Mouse (Mus musculus): ENCODE data around the gene Nucb2. TPM values are rescaled to one million over a fixed set of nuclear protein-coding genes. Genes with fewer than 3 reads are reported as not detected.

Nucb2 gene
- total RNA-seq, 4 experiments from 2014 or later: 1.3 to 5.3 (median 2.6) TPM

DNA sequence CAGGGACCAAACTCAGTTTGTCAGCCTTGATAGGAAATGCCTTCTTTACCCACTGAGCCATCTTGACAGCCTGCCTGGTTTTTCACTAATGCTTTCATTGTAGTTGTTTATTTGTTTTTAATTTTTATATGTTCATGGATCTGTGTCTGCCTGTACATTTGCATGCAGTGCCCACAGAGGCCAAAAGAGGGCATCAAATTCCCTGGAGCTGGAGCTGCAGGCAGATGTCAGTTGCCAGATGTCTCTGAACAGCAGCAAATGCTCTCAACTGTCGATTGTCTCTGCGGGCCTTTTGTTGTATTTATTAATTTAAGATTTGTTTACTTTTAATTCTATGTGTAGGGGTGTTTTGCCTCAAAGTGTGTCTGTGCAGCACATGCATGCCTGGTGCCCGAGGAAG, 15.6 kb downstream of the Nucb2 start:
- no peak for DNase-seq (ENCODE audit: low spot score in 2 of 2)

DNA sequence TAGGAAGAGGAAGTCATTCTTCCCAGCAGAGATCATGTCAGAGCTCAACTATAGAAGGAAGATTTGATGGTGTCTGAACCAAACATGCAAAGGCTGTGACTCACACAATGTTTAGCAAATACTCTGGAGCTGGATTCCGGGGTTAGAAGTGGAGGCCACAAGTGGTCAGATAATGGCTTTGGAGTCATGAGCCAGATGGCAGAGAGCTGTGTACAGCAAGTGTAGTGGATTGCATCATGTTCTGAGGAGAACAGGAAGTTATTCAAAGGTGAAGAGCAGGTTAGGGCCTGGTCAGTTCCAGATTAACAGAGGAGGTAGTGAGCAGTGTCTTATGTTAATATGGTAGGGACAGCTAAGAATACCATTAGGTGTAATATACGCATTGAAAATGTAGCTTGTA, 20.4 kb downstream of the Nucb2 start:
- DNase-seq (ENCODE audit: low spot score in 2 of 2): no peak

DNA sequence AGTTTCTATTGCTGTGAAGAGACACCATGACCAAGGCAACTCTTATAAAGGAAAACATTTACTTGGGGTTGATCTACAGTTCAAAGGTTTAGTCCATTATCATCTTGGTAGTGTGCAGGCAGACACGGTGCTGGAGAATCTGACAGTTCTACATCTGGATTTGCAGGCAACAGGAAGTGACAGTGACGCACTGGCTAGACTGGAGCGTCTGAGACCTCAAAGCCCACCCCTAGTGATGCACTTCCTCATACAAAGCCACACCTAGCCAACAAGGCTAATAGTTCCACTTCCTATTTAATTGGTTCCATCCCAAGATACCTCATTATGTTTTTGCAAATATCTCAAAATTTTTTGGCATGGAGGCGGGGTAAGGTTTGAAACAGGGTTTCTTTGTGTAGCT, 25.6 kb downstream of the Nucb2 start:
- DNase-seq (ENCODE audit: low spot score in 2 of 2): no peak

DNA sequence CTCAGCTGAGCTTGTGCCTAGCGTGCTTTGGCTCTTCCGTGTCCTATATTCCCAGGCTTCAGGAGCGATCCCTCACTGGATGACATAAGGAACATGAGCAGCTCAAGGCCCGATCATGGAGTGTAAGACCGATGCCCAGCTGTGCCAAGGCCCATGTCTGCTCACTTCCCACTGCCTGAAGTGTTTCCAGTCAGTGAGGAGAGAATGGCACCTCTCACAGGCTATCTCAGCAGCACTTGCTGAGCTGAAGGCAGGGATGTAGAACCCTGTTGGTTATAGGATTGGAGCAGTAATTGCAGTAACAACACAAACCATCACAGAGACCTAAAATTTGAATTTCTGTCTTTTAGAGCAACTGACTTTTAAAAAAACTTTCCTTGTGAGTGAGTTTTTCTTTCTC, 26.3 kb downstream of the Nucb2 start:
- DNase-seq (ENCODE audit: low spot score in 2 of 2): no peak

- DNase-seq (ENCODE audit: low spot score in 2 of 2): no peak
These were observed 27.1 kb downstream of the Nucb2 start for GRCm38 (mm10) chr7:116531311-116531710.

GRCm38 (mm10) chr7:116556834-116557233, 52.7 kb downstream of the Nucb2 start:
- no peak for DNase-seq (ENCODE audit: low spot score in 2 of 2)

- no peak for DNase-seq (ENCODE audit: low spot score in 2 of 2)
These were observed 70.4 kb downstream of the Nucb2 start for GRCm38 (mm10) chr7:116574551-116574950.

Other genes starting within 250 kb of the Nucb2 start
- 1 to 10 TPM in 3 of 4 experiments, under 1 TPM in 1; 0.51 to 2.6 (median 1.4) TPM for gene Plekha7, start 196.0 kb upstream of the Nucb2 start, total RNA-seq (2022)
- 100 to 1,000 TPM; 211 to 298 (median 263) TPM for gene Rps13, start 170.2 kb upstream of the Nucb2 start, total RNA-seq (2022)
- gene Pik3c2a, start 60.9 kb upstream of the Nucb2 start, total RNA-seq (2022): 1 to 10 TPM; 3.9 to 7.0 (median 5.7) TPM